Mouse (Mus musculus) lung, postnatal 0 days (tissue): ENCODE data around the gene Camk1d. TPM values are rescaled to one million over a fixed set of nuclear protein-coding genes. Genes with fewer than 3 reads are reported as not detected.

Experiments used
- ATAC-seq: fragments of 200-750 bp; cut with Nextera tagmentation; 2 replicates; pipeline ENCODE4 v1.8.0; 2017; ENCODE audit warnings: moderate library complexity
- DNase-seq: peaks from one replicate; pipeline ENCODE4 v3.0.0-alpha.2; 2016; ENCODE audit warnings: low spot score
- H3K27ac ChIP-seq: fragments of 300-500 bp; sonication (generic); 2 replicates; pipeline ENCODE4 v1.5.1; 2014; ENCODE audit warnings: antibody characterized with exemption, mild to moderate bottlenecking, low read length, mixed read lengths
- H3K27me3 ChIP-seq: fragments of 300-500 bp; sonication (generic); replicated peaks from 2 replicates; pipeline ENCODE4 v1.6.1; 2014; ENCODE audit warnings: low read length, mixed read lengths; ENCODE audit not compliant: insufficient read depth
- H3K36me3 ChIP-seq: fragments of 300-500 bp; sonication (generic); 2 replicates; pipeline ENCODE4 v1.6.1; 2014; ENCODE audit warnings: low read length, mixed read lengths; ENCODE audit not compliant: insufficient read depth
- H3K4me1 ChIP-seq: fragments of 300-500 bp; sonication (generic); 2 replicates; pipeline ENCODE4 v1.6.1; 2014; ENCODE audit warnings: antibody characterized with exemption, low read depth, low read length, mixed read lengths; ENCODE audit not compliant: insufficient read depth
- H3K4me2 ChIP-seq: fragments of 300-500 bp; sonication (generic); replicated peaks from 2 replicates; pipeline ENCODE4 v1.6.1; 2014; ENCODE audit warnings: low read depth, mild to moderate bottlenecking, low read length, moderate library complexity, mixed read lengths
- H3K4me3 ChIP-seq: fragments of 300-500 bp; sonication (generic); 2 replicates; pipeline ENCODE4 v1.5.1; 2014; ENCODE audit warnings: low read depth, low read length
- H3K9ac ChIP-seq: fragments of 300-500 bp; sonication (generic); replicated peaks from 2 replicates; pipeline ENCODE4 v1.6.1; 2014; ENCODE audit warnings: low read depth, mild to moderate bottlenecking
- H3K9me3 ChIP-seq: fragments of 300-500 bp; sonication (generic); 2 replicates; pipeline ENCODE4 v1.6.1; 2016; ENCODE audit warnings: low read length, mixed read lengths
- CTCF ChIP-seq: IDR thresholded peaks from 2 replicates; pipeline ENCODE4 v1.5.1; 2016; ENCODE audit warnings: antibody characterized with exemption, mild to moderate bottlenecking
- EP300 ChIP-seq: IDR thresholded peaks from 2 replicates; pipeline ENCODE4 v1.6.1; 2016; ENCODE audit warnings: antibody characterized with exemption, mild to moderate bottlenecking, control low read depth
- WGBS: fragments of 180-500 bp; shearing (Covaris S2); extraction: QIAGEN DNeasy Blood & Tissue Kit; methylation state at CpG from one replicate; pipeline ENCODE4 v1.1.7; 2014; 5-methylcytosine and 5-hydroxymethylcytosine counted together
- polyA plus RNA-seq: library from polyadenylated mRNA; unstranded; fragments of >200 nt; fragmentation: Nextera tagmentation; extraction: Ambion mirVana; gene quantifications from 2 replicates; pipeline ENCODE4 v1.2.1, GENCODE M21; 2015

The Camk1d gene
- polyA plus RNA-seq, 1 experiment from 2014 or later = 2.2 TPM

DNA sequence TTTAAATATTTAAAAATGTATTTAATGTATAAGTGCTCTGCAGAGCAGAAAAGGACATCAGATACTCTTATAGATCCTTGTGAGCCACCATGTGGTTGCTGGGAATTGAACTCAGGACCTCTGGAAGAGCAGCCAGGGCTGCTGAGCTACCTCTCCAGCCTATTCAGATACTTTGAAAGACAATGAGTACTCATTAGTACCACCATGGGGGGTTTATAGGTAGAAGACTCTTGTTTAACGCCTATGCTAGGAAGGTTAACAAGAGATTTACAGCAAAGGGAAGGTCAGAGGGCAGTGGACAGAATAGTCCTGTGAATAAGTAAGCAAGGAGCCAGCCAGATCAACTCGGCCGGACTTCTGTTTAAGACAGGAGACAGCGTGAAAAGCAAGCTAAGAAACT lies 357.3 kb downstream of the Camk1d start:
- H3K9me3 ChIP-seq = no peaks in the 10 kb centered on the region
- no peak for ATAC-seq
- H3K4me3 ChIP-seq = no peak overlapping the region
- H3K9ac ChIP-seq = no peak overlapping the region
- H3K36me3 ChIP-seq = no peaks in the 10 kb centered on the region
- H3K4me1 ChIP-seq = no peaks in the 10 kb centered on the region
- 72% methylated on average over 4 of the region's 4 CpGs for WGBS
- no peak overlapping the region for H3K4me2 ChIP-seq
- no peak for DNase-seq
- H3K27me3 ChIP-seq = no peaks in the 10 kb centered on the region
- H3K27ac ChIP-seq = no peak overlapping the region
- TF ChIP-seq CTCF (no peak), EP300 (no peak)

- WGBS = 79% methylated on average over 13 of the region's 13 CpGs
- no peak for ATAC-seq
Measured at GRCm38 (mm10) chr2:5352821-5353522, 361.3 kb downstream of the Camk1d start.

GRCm38 (mm10) chr2:5345344-5345743 lies 369.0 kb downstream of the Camk1d start:
- TF ChIP-seq CTCF = no peak
- no peak for TF ChIP-seq EP300
- no peak overlapping the region for H3K9ac ChIP-seq
- H3K4me2 ChIP-seq = no peak overlapping the region
- no peak overlapping the region for H3K27ac ChIP-seq
- no peak overlapping the region for H3K4me3 ChIP-seq
- H3K27me3 ChIP-seq = no peaks in the 10 kb centered on the region
- H3K9me3 ChIP-seq = no peaks in the 10 kb centered on the region
- no peak for DNase-seq
- no peaks in the 10 kb centered on the region for H3K36me3 ChIP-seq
- no peak for ATAC-seq
- 78% methylated on average over 9 of the region's 9 CpGs for WGBS
- no peaks in the 10 kb centered on the region for H3K4me1 ChIP-seq

More at GRCm38 (mm10) chr2:5352821-5353522, 361.3 kb downstream of the Camk1d start:
- H3K4me3 ChIP-seq = no peak overlapping the region
- H3K27ac ChIP-seq = no peak overlapping the region
- no peaks in the 10 kb centered on the region for H3K36me3 ChIP-seq
- DNase-seq = no peak
- H3K9me3 ChIP-seq = no peaks in the 10 kb centered on the region
- TF ChIP-seq CTCF = no peak
- TF ChIP-seq EP300 = no peak
- H3K9ac ChIP-seq = no peak overlapping the region
- no peaks in the 10 kb centered on the region for H3K27me3 ChIP-seq
- no peaks in the 10 kb centered on the region for H3K4me1 ChIP-seq
- H3K4me2 ChIP-seq = no peak overlapping the region

- Histone ChIP-seq H3K4me3 (no peak overlapping the region), H3K4me1 (no peaks in the 10 kb centered on the region), H3K9ac (no peak overlapping the region), H3K27me3 (no peaks in the 10 kb centered on the region), H3K9me3 (no peaks in the 10 kb centered on the region), H3K4me2 (no peak overlapping the region), H3K27ac (no peak overlapping the region), H3K36me3 (no peaks in the 10 kb centered on the region)
- WGBS = 79% methylated on average over 12 of the region's 12 CpGs
- DNase-seq = no peak
- ATAC-seq = no peak
- no peak for TF ChIP-seq CTCF
- TF ChIP-seq EP300 = no peak
Measured at GRCm38 (mm10) chr2:5327533-5328250, 386.6 kb downstream of the Camk1d start.

DNA sequence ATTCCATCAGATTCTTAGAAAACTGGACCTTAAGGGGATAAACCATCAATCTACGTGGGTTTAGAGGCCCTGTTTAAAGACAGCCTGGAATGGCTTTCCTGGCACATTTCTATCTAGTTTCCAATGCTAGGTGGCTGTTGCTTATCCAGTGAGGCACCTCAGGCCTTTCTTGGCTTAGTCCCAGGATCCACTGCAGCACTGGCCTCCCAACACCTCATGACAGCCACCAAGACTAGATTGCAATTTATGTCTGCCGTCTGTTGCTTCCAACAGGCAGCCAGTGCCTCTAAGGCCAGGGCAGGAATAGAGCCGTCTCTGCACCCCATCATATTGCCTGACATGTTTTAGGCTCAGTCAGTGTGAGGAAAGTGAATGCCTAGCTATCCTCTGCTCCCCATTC lies 389.5 kb downstream of the Camk1d start:
- no peak overlapping the region for H3K4me3 ChIP-seq
- TF ChIP-seq CTCF (no peak), EP300 (no peak)
- no peak for ATAC-seq
- no peak for DNase-seq
- WGBS = 68% methylated on average over 3 of the region's 3 CpGs
- H3K4me2 ChIP-seq = no peak overlapping the region
- H3K27ac ChIP-seq = no peak overlapping the region
- no peaks in the 10 kb centered on the region for H3K9me3 ChIP-seq
- no peaks in the 10 kb centered on the region for H3K4me1 ChIP-seq
- no peaks in the 10 kb centered on the region for H3K36me3 ChIP-seq
- H3K27me3 ChIP-seq = no peaks in the 10 kb centered on the region
- no peak overlapping the region for H3K9ac ChIP-seq

DNA sequence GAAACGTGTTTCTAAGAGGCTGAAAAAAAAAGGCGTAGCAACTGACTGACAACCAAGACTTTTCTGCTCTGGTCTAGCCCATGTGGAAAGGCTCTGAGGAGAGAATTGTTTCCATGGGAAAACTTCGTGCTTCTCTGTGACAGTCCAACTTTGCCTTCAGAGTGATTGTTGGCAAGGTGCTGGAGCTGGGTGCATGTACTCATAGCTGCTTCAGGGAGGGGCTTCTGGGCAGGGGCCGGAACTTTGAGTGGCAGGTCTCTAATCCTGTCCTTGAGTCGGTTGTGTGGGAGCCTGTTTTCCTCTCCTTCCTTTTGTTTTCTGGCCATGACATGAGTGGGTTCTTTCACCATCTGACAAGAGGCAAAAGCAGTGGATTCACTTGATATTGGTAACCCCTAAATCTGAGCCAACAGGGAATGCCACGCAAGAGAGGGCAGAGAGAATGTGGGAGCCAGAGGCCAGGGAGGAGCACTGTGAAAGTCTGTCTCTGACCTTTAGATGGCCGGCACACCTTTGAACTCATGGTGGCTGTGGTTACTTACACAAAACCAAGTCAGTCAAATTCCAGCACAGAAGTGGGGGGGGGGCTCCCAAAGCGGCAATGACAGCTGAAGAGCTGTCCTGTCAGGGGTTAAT lies 392.5 kb downstream of the Camk1d start:
- no peak for ATAC-seq
- H3K4me1 ChIP-seq = no peaks in the 10 kb centered on the region
- H3K27me3 ChIP-seq = no peaks in the 10 kb centered on the region
- no peak overlapping the region for H3K27ac ChIP-seq
- H3K9me3 ChIP-seq = no peaks in the 10 kb centered on the region
- H3K4me2 ChIP-seq = no peak overlapping the region
- H3K9ac ChIP-seq = no peak overlapping the region
- DNase-seq = no peak
- TF ChIP-seq EP300 (no peak), CTCF (no peak)
- no peak overlapping the region for H3K4me3 ChIP-seq
- no peaks in the 10 kb centered on the region for H3K36me3 ChIP-seq
- WGBS = 55% methylated on average over 8 of the region's 8 CpGs
